Mouse (Mus musculus): ENCODE data around the gene Gm49721. TPM values are rescaled to one million over a fixed set of nuclear protein-coding genes. Genes with fewer than 3 reads are reported as not detected.
A peak's percentile ranks its signal among the peaks of the same experiment; 100 is the strongest.
"Not testable (repeated sequence)": the region's sequence is repeated elsewhere in the genome, so short reads cannot be mapped to it uniquely, and the experiment has no call there.

The Gm49721 gene
- 0.13 and 0.17 TPM in 2 replicates for polyA plus RNA-seq (2015; fragmentation: Nextera tagmentation; extraction: Ambion mirVana)

GRCm38 (mm10) chr17:6978287-6979248 lies at the start of gene Gm49721:
Gm49721 (plus strand) TSS chr17:6978904.
- H3K4me1 ChIP-seq; H3K9me3 ChIP-seq; H3K36me3 ChIP-seq; H3K27me3 ChIP-seq (replicated peaks): not testable (repeated sequence)
- Histone ChIP-seq H3K4me2 (peak within 1 kb of the TSS; percentile 68), H3K9ac (peak within 1 kb of the TSS; percentile 86), H3K27ac (replicated peaks) (peak within 1 kb of the TSS; percentile 70), H3K4me3 (peak within 1 kb of the TSS; percentile 65)
- peak; percentile 97 for ATAC-seq (ENCODE audit: extremely low read depth, insufficient number of reproducible peaks, low FRiP score, low TSS enrichment)
- 2% methylated on average over 32 of the region's 68 CpGs for WGBS

GRCm38 (mm10) chr17:6931625-6932024 lies 47.1 kb upstream of the Gm49721 start:
- WGBS, result 95% methylated on average over 7 of the region's 7 CpGs
- ATAC-seq (ENCODE audit: extremely low read depth, insufficient number of reproducible peaks, low FRiP score, low TSS enrichment); H3K36me3 ChIP-seq; H3K4me2 ChIP-seq; H3K9ac ChIP-seq; H3K27me3 ChIP-seq (replicated peaks); H3K4me1 ChIP-seq; H3K9me3 ChIP-seq; H3K4me3 ChIP-seq; H3K27ac ChIP-seq (replicated peaks): not testable (repeated sequence)

GRCm38 (mm10) chr17:6942560-6942959 lies 36.1 kb upstream of the Gm49721 start:
- not testable (repeated sequence) for H3K27me3 ChIP-seq (replicated peaks); ATAC-seq (ENCODE audit: extremely low read depth, insufficient number of reproducible peaks, low FRiP score, low TSS enrichment); H3K9me3 ChIP-seq; H3K9ac ChIP-seq; H3K4me3 ChIP-seq; H3K4me2 ChIP-seq; H3K27ac ChIP-seq (replicated peaks); H3K4me1 ChIP-seq
- H3K36me3 ChIP-seq, result peaks cover 10% of the 10 kb centered on the region
- no CpG with 5 or more reads among the region's 4 CpGs for WGBS

GRCm38 (mm10) chr17:6947637-6947983 lies 31.1 kb upstream of the Gm49721 start:
- peak overlapping the region; percentile 84 for H3K9ac ChIP-seq

GRCm38 (mm10) chr17:6947984-6948768 lies 30.5 kb upstream of the Gm49721 start, which contains the start of gene Rsph3b:
Rsph3b (minus strand) TSS chr17:6948682.
- not testable (repeated sequence) for H3K36me3 ChIP-seq; H3K9me3 ChIP-seq; H3K27me3 ChIP-seq (replicated peaks); H3K4me1 ChIP-seq
- WGBS, result under 1% methylated on average over 64 of the region's 73 CpGs
- H3K4me3 ChIP-seq, result peak within 1 kb of the TSS; percentile 65
- peak within 1 kb of the TSS; percentile 84 for H3K9ac ChIP-seq
- ATAC-seq (ENCODE audit: extremely low read depth, insufficient number of reproducible peaks, low FRiP score, low TSS enrichment), result peak; percentile 93
- peak within 1 kb of the TSS; percentile 94 for H3K27ac ChIP-seq (replicated peaks)
- H3K4me2 ChIP-seq, result peak within 1 kb of the TSS; percentile 67

More at GRCm38 (mm10) chr17:6947637-6947983, 31.1 kb upstream of the Gm49721 start:
- not testable (repeated sequence) for H3K36me3 ChIP-seq; H3K27me3 ChIP-seq (replicated peaks); H3K27ac ChIP-seq (replicated peaks); H3K4me1 ChIP-seq; H3K9me3 ChIP-seq; ATAC-seq (ENCODE audit: extremely low read depth, insufficient number of reproducible peaks, low FRiP score, low TSS enrichment)
- WGBS, result no CpG with 5 or more reads among the region's 8 CpGs
- peak overlapping the region; percentile 67 for H3K4me2 ChIP-seq
- H3K4me3 ChIP-seq, result peak overlapping the region; percentile 65

GRCm38 (mm10) chr17:6948769-6949228 lies 29.9 kb upstream of the Gm49721 start:
- 0 out of 2 replicates have a peak, but pooled peaks have one; percentile 3 for ATAC-seq (ENCODE audit: extremely low read depth, insufficient number of reproducible peaks, low FRiP score, low TSS enrichment)
- not testable (repeated sequence) for H3K4me1 ChIP-seq; H3K27me3 ChIP-seq (replicated peaks); H3K36me3 ChIP-seq; H3K9me3 ChIP-seq
- 12% methylated on average over 9 of the region's 9 CpGs for WGBS
- Histone ChIP-seq H3K9ac (peak overlapping the region; percentile 84), H3K4me2 (peak overlapping the region; percentile 67), H3K27ac (replicated peaks) (peak overlapping the region; percentile 94), H3K4me3 (peak overlapping the region; percentile 65)

- H3K4me3 ChIP-seq; H3K4me1 ChIP-seq; H3K9me3 ChIP-seq; H3K9ac ChIP-seq; H3K36me3 ChIP-seq; H3K27ac ChIP-seq (replicated peaks); ATAC-seq (ENCODE audit: extremely low read depth, insufficient number of reproducible peaks, low FRiP score, low TSS enrichment); H3K27me3 ChIP-seq (replicated peaks); H3K4me2 ChIP-seq: not testable (repeated sequence)
- 88% methylated on average over 7 of the region's 8 CpGs for whole genome bisulfite sequencing
These were observed 19.8 kb upstream of the Gm49721 start for GRCm38 (mm10) chr17:6958881-6959280.

- Histone ChIP-seq H3K9ac (0 out of 2 replicates have a peak overlapping the region, but pooled peaks have one; percentile 61), H3K4me2 (peak overlapping the region; percentile 66), H3K4me3 (peak overlapping the region; percentile 60)
- H3K9me3 ChIP-seq; ATAC-seq (ENCODE audit: extremely low read depth, insufficient number of reproducible peaks, low FRiP score, low TSS enrichment); H3K36me3 ChIP-seq; H3K27me3 ChIP-seq (replicated peaks); H3K4me1 ChIP-seq; H3K27ac ChIP-seq (replicated peaks): not testable (repeated sequence)
- WGBS, result 56% methylated on average over 5 of the region's 6 CpGs
These were observed 19.0 kb upstream of the Gm49721 start for GRCm38 (mm10) chr17:6959543-6960259.

GRCm38 (mm10) chr17:6960349-6960748 lies 18.4 kb upstream of the Gm49721 start:
- 1% methylated on average over 12 of the region's 12 CpGs for WGBS
- peak overlapping the region; percentile 66 for H3K4me2 ChIP-seq
- H3K36me3 ChIP-seq; H3K4me1 ChIP-seq; H3K9me3 ChIP-seq; H3K27ac ChIP-seq (replicated peaks); ATAC-seq (ENCODE audit: extremely low read depth, insufficient number of reproducible peaks, low FRiP score, low TSS enrichment); H3K27me3 ChIP-seq (replicated peaks): not testable (repeated sequence)
- H3K4me3 ChIP-seq, result peak overlapping the region; percentile 60
- peak overlapping the region; percentile 85 for H3K9ac ChIP-seq

- peak within 1 kb of the TSS; percentile 85 for H3K9ac ChIP-seq
- H3K9me3 ChIP-seq; H3K4me1 ChIP-seq; H3K36me3 ChIP-seq; H3K27me3 ChIP-seq (replicated peaks); ATAC-seq (ENCODE audit: extremely low read depth, insufficient number of reproducible peaks, low FRiP score, low TSS enrichment): not testable (repeated sequence)
- peak within 1 kb of the TSS; percentile 54 for H3K27ac ChIP-seq (replicated peaks)
- under 1% methylated on average over 38 of the region's 51 CpGs for WGBS
- H3K4me2 ChIP-seq, result peak within 1 kb of the TSS; percentile 66
- peak within 1 kb of the TSS; percentile 60 for H3K4me3 ChIP-seq
These were observed 17.9 kb upstream of the Gm49721 start, which contains the start of gene Tagap1 for GRCm38 (mm10) chr17:6960776-6961175. Tagap1 (minus strand) TSS chr17:6961156.
